Mouse (Mus musculus): ENCODE data around the gene Tanc1.

Gene Tanc1

DNA sequence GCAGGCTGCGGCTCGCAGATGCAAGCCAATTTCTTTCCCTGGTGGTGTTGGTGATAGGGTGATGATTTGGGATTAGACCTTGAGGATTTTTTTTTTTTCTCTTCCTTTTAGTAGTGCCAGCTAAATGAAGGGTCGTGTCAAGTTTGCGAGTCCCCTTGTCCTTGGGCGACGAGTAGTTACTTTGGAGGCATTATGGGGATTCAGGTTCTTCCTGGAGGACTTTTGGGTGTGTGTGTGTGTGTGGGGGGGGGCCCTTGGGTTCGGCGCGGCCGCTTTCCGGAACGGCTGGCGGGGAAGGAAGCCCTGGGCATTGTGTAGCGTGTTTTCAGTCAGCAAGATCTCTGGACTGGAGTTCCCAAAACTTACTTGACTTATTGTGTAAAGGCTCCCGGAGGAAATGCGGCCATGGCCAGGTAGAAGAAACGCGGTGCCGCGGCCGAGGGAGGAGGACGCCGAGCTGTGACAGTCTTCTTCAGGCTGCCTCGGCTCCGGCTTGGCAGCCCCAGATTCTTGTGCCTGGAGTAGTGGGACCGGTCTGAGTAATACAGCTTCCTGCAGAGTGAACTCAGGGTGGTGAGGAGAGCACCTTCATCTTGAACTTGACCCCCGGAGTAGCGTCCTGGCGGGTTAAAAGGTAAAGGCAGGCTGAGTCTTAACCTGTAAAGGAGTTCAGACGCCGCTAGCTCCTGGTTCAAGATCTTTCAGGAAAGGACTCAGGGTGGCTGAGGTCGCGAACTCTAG lies 1.1 kb downstream of the Tanc1 start:
- peak; percentile 57 for DNase-seq (ENCODE audit: extremely low spot score)

- DNase-seq (ENCODE audit: extremely low spot score): no peak
Measured at GRCm38 (mm10) chr2:59613474-59614019, 1.7 kb downstream of the Tanc1 start.

GRCm38 (mm10) chr2:59616890-59617289 lies 5.0 kb downstream of the Tanc1 start:
- no peak for DNase-seq (ENCODE audit: extremely low spot score)

DNA sequence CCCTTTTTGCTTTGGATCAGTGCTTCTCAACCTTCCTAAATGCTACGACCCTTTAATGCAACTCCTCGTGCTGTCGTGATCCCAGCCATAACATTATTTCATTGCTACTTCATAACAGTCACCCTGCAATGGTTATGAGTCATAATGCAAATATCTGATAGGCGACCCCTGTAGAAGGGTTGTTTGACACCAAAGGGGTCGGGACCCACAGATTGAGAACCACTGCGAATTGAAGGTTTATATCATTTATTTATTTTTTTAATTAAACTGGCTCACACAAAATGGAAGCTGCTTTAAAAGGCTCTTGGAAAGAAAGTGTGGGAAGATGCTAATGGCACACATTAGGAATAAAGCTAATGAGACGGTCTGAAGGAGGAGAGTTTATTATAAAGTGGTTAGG lies 7.2 kb downstream of the Tanc1 start:
- no peak for DNase-seq (ENCODE audit: extremely low spot score)

DNA sequence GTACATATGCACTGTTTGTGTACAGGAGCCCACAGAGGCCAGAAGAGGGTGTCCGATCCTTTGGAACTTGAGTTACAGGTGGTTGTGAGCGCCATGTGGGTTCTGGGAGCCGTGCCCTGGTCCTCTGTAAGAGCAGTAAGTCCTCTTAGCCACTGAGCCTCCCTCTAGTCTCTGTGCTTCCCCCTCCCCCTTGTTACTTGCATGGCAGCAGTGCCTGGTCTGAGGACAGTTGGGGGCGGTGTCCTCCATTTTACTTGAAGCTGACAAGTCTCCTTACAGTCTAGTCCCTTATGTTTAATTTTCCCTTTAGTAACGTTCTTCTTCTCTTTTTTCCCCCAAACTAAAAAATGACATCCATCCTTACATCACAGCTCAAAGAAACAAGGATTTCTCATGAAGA lies 8.8 kb downstream of the Tanc1 start:
- no peak for DNase-seq (ENCODE audit: extremely low spot score)

- peak; percentile 38 for DNase-seq (ENCODE audit: extremely low spot score)
Measured at GRCm38 (mm10) chr2:59622514-59623139, 10.8 kb downstream of the Tanc1 start.

DNA sequence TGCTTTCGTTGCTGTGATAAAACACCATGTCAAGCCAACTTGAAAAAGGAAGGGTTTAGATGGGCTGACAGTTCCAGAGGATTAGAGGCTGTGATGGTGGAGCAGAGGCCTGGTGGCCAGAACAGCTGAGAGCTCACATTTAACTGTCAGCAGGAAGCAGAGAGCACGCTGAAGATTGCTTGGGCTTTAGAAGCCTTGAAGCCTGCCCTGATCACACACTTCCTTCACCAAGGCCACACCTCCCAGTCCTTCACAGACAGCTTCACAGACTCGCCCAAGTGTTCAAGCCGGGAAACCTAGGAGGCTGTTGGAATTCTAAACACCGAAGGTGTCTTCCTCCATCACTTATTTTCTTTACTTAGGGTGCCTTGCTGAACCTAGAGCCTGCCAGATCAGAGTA lies 12.0 kb downstream of the Tanc1 start:
- DNase-seq (ENCODE audit: extremely low spot score): no peak

DNA sequence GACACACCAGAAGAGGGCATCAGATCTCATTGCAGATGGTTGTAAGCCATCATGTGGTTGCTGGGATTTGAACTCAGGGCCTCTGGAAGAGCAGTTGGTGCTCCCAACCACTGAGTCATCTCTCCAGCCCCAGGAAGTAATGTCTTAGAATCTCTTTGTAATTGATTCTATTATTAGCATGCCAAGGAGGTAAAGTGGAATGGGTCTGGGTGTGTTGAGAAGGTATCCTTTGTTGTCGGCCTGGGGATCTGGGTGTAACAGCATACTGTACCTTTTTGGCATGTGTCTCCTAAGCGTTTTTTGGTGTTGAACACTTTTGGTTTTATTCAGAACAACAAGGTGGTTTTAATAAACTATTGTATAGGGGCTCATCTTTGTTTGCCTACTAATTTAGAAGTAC lies 13.6 kb downstream of the Tanc1 start:
- DNase-seq (ENCODE audit: extremely low spot score): no peak

DNA sequence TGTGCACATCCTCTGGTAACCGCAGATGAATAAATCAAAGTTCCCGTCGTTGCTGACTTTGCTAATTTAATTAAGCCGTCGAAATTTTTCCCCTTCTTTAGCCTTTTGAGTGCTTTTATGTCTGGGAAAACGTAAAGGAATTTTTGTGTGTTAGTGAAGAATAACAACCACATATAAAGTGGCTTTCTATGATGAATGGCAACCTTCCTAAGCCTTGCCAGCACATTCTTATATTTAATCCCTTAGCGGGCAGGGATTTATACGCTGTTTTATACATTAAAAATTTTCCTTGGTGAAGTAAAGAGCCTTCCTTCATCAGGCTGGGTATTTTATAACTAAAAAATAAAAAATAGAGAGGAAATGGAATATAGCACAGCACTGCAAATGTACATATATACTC lies 14.1 kb downstream of the Tanc1 start:
- DNase-seq (ENCODE audit: extremely low spot score): no peak

GRCm38 (mm10) chr2:59626422-59626821 lies 14.6 kb downstream of the Tanc1 start:
- no peak for DNase-seq (ENCODE audit: extremely low spot score)

DNA sequence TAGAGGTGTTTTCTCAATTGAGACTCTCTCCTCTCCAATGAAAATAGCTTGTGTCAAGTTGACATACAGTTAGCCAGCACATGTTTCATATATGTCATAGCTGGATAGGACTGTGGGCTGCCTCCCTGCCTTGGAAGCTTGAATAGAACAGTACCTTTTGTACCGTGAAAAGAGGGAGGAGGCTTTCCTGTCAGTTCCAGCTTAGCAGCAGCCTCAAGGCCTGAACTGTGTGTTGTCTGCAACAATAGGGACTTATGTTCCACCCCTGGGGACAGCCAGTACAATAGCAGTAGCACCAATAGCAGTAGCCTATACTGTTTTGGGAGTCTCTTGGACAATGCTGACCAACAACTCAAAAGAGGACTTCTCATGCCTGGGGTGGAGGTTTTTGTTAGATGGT lies 15.7 kb downstream of the Tanc1 start:
- DNase-seq (ENCODE audit: extremely low spot score): no peak

GRCm38 (mm10) chr2:59628057-59628901 lies 16.4 kb downstream of the Tanc1 start:
- no peak for DNase-seq (ENCODE audit: extremely low spot score)

DNA sequence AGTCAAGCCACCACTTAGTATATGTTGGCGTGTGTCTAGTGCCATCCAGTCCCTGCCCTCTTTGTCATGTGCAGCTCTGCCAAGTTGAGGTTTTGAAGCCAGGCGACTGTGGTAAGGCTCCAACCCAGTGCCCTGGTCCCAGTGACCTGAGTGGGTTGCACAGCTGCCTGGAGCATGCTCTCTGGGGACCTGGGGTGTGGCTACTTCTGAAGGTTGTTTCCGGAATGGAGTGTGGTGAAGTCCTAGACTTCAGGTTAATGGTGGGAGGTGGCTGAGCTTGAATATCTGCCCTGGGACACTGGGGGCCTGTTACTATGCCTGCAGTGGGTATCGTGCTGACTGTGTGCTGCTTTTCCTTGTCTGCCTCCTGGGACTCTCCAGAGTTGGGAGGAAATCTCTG lies 18.0 kb downstream of the Tanc1 start:
- DNase-seq (ENCODE audit: extremely low spot score): no peak

- no peak for DNase-seq (ENCODE audit: extremely low spot score)
Measured at GRCm38 (mm10) chr2:59631406-59631805, 19.6 kb downstream of the Tanc1 start.

GRCm38 (mm10) chr2:59633761-59634430 lies 22.1 kb downstream of the Tanc1 start:
- DNase-seq (ENCODE audit: extremely low spot score): no peak

DNA sequence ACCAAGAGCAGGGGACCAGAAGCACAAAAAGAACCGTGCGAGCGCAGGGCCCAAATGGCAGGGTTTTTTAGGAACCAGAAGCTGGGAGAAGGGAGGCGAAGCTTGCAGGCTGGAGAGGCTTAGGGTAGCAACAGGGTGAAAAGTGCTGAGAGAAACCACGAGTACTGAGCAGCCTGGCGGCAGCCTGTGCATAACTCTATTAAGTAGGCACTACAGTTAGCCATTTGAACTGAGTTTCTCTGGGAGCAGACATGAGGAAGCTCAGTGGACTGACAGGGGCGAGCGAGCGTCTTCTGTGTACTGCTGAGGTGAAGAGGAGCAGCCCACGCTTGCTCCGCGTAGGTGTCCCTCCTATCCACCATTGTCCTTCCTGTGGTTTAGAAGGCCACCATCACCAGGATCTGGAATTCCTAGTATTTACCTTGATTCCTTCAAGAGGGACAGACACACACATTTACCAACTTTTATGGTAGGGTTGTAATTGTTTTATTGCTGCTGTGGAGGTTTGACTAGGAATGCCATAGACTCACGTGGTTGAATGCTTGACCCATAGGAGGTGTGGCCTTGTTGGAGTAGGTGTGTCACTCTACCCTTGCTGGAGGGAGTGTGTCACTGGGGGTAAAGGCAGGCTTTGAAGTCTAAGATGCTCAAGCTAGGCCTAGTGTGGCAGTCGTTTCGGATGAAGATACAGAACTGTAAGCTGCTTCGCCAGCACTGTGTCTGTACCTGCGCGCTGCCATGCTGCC lies 25.4 kb downstream of the Tanc1 start:
- no peak for DNase-seq (ENCODE audit: extremely low spot score)

DNA sequence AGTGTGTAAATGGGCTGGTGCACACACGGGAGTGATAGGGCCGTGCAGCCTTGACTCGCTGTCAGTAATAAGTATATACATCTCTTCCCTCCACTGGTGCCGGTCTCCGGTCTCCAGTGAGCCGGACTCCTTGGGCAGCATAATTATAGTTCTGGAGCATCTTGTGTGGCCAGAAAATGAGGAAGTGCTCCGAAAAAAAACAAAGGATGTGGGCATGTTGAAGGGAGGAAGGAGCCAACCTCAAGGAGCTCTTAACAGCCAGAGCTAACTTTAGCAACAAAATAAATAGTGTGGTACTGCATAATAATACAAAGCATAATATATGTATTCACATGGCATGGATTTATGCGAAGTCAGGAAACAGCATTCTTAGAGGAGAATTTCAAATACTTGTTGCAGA lies 30.9 kb downstream of the Tanc1 start:
- no peak for DNase-seq (ENCODE audit: extremely low spot score)

DNA sequence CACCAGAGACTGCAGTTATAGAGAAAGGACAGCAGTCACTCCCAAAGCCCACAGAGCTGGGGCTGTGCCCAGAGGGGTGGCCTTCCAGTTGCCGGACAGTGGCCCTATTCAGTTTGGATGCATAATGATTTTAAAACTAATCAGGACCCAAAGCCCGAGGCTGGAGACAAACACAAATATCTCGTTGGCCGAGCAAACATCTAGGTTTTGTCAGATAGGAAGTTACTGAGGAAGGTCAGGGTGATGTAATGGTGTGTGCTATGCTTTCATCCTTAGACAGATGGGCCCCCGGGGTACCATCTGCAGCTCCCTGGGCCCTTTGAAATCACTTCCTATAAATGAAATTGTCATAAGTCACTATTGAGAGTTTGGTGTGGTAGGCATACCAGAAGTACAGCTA lies 33.0 kb downstream of the Tanc1 start:
- DNase-seq (ENCODE audit: extremely low spot score): no peak

DNA sequence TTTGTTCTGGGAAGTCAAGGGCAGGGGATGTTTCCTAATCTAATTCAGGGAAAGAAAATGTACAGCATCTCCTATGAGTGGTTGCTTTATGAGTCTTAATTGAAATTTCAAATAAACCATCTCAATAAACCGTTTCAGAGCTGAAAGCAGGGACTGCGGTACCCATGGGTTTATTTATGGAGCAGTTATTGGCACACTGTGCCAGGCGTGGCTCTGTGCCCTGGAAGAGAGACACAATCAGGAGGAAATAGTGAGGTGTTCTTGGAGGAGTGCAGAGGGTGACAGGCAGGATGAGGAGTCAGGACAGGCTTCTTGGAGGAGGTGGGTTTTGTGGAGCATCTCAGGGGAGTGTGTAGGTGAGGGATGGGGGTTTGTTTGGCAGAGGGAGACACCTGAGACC lies 33.7 kb downstream of the Tanc1 start:
- DNase-seq (ENCODE audit: extremely low spot score): no peak

- no peak for DNase-seq (ENCODE audit: extremely low spot score)
Measured at GRCm38 (mm10) chr2:59646740-59647390, 35.0 kb downstream of the Tanc1 start.

GRCm38 (mm10) chr2:59648444-59648843 lies 36.6 kb downstream of the Tanc1 start:
- DNase-seq (ENCODE audit: extremely low spot score): no peak
